Mouse (Mus musculus): ENCODE results near the gene Iqcf4. TPM values are rescaled to one million over a fixed set of nuclear protein-coding genes. Genes with fewer than 3 reads are reported as not detected.

Iqcf4 gene
- polyA plus RNA-seq, 1 experiment from 2014 or later: not detected

- Histone ChIP-seq H3K9ac (no peak overlapping the region), H3K36me3 (replicated peaks) (no peaks in the 10 kb centered on the region), H3K4me3 (no peak overlapping the region), H3K4me2 (no peak overlapping the region), H3K9me3 (no peaks in the 10 kb centered on the region), H3K27me3 (replicated peaks) (no peaks in the 10 kb centered on the region), H3K27ac (no peak overlapping the region), H3K4me1 (no peaks in the 10 kb centered on the region)
- no peak for ATAC-seq (replicated peaks)
- WGBS: 91% methylated on average over 2 of the region's 2 CpGs
These were observed 5.3 kb upstream of the Iqcf4 start for GRCm38 (mm10) chr9:106576112-106576511.

- Histone ChIP-seq H3K27ac (no peak overlapping the region), H3K4me1 (no peaks in the 10 kb centered on the region), H3K36me3 (replicated peaks) (no peaks in the 10 kb centered on the region), H3K27me3 (replicated peaks) (no peaks in the 10 kb centered on the region), H3K4me2 (no peak overlapping the region), H3K9ac (no peak overlapping the region), H3K9me3 (no peaks in the 10 kb centered on the region), H3K4me3 (no peak overlapping the region)
- ATAC-seq (replicated peaks): no peak
- 85% methylated on average over 5 of the region's 5 CpGs for WGBS
These were observed 2.6 kb upstream of the Iqcf4 start for GRCm38 (mm10) chr9:106573366-106573765.

- 81% methylated on average over 2 of the region's 2 CpGs for WGBS
- Histone ChIP-seq H3K4me3 (no peak overlapping the region), H3K27me3 (replicated peaks) (no peaks in the 10 kb centered on the region), H3K4me2 (no peak overlapping the region), H3K9me3 (no peaks in the 10 kb centered on the region), H3K9ac (no peak overlapping the region), H3K36me3 (replicated peaks) (no peaks in the 10 kb centered on the region), H3K4me1 (no peaks in the 10 kb centered on the region), H3K27ac (no peak overlapping the region)
- ATAC-seq (replicated peaks): no peak
These were observed 1.4 kb upstream of the Iqcf4 start for GRCm38 (mm10) chr9:106572186-106572585.

- 71% methylated on average over 11 of the region's 11 CpGs for WGBS
- Histone ChIP-seq H3K9ac (no peak overlapping the region), H3K4me1 (no peaks in the 10 kb centered on the region), H3K27ac (no peak overlapping the region), H3K9me3 (no peaks in the 10 kb centered on the region), H3K4me3 (no peak overlapping the region), H3K4me2 (no peak overlapping the region), H3K36me3 (replicated peaks) (no peaks in the 10 kb centered on the region), H3K27me3 (replicated peaks) (no peaks in the 10 kb centered on the region)
- ATAC-seq (replicated peaks): no peak
These were observed 4.4 kb downstream of the Iqcf4 start for GRCm38 (mm10) chr9:106566437-106566836.

GRCm38 (mm10) chr9:106564025-106564424 lies 6.8 kb downstream of the Iqcf4 start:
- ATAC-seq (replicated peaks): no peak
- Histone ChIP-seq H3K27ac (no peak overlapping the region), H3K9me3 (no peaks in the 10 kb centered on the region), H3K4me1 (no peaks in the 10 kb centered on the region), H3K36me3 (replicated peaks) (no peaks in the 10 kb centered on the region), H3K9ac (no peak overlapping the region), H3K27me3 (replicated peaks) (no peaks in the 10 kb centered on the region), H3K4me2 (no peak overlapping the region), H3K4me3 (no peak overlapping the region)
- WGBS: 75% methylated on average over 8 of the region's 8 CpGs

GRCm38 (mm10) chr9:106562291-106562690 lies 8.5 kb downstream of the Iqcf4 start:
- H3K9me3 ChIP-seq: no peaks in the 10 kb centered on the region
- no peak overlapping the region for H3K27ac ChIP-seq
- H3K4me1 ChIP-seq: no peaks in the 10 kb centered on the region
- 94% methylated on average over 11 of the region's 11 CpGs for WGBS
- no peak overlapping the region for H3K9ac ChIP-seq
- H3K36me3 ChIP-seq (replicated peaks): no peaks in the 10 kb centered on the region
- no peak for ATAC-seq (replicated peaks)
- H3K27me3 ChIP-seq (replicated peaks): no peaks in the 10 kb centered on the region
- H3K4me2 ChIP-seq: no peak overlapping the region
- no peak overlapping the region for H3K4me3 ChIP-seq

GRCm38 (mm10) chr9:106561531-106561930 lies 9.3 kb downstream of the Iqcf4 start, which contains the start of gene Iqcf3:
Gene Iqcf3, minus strand, starts transcription at chr9:106561631.
- no peaks in the 10 kb centered on the region for H3K27me3 ChIP-seq (replicated peaks)
- 98% methylated on average over 5 of the region's 5 CpGs for WGBS
- H3K36me3 ChIP-seq (replicated peaks): no peaks in the 10 kb centered on the region
- ATAC-seq (replicated peaks): no peak
- no peaks in the 10 kb centered on the region for H3K4me1 ChIP-seq
- no peak within 1 kb of the TSS for H3K27ac ChIP-seq
- H3K4me3 ChIP-seq: no peak within 1 kb of the TSS
- no peak within 1 kb of the TSS for H3K4me2 ChIP-seq
- H3K9ac ChIP-seq: no peak within 1 kb of the TSS
- H3K9me3 ChIP-seq: no peaks in the 10 kb centered on the region

GRCm38 (mm10) chr9:106534975-106535374 lies 35.8 kb downstream of the Iqcf4 start:
- Histone ChIP-seq H3K36me3 (replicated peaks) (no peaks in the 10 kb centered on the region), H3K4me2 (no peak overlapping the region), H3K9ac (no peak overlapping the region), H3K27ac (no peak overlapping the region), H3K9me3 (no peaks in the 10 kb centered on the region), H3K4me1 (no peaks in the 10 kb centered on the region), H3K4me3 (no peak overlapping the region), H3K27me3 (replicated peaks) (no peaks in the 10 kb centered on the region)
- WGBS: 93% methylated on average over 11 of the region's 11 CpGs
- ATAC-seq (replicated peaks): no peak

- Histone ChIP-seq H3K36me3 (replicated peaks) (no peaks in the 10 kb centered on the region), H3K4me1 (no peaks in the 10 kb centered on the region), H3K9ac (no peak overlapping the region), H3K27me3 (replicated peaks) (no peaks in the 10 kb centered on the region), H3K4me3 (no peak overlapping the region), H3K27ac (no peak overlapping the region), H3K4me2 (no peak overlapping the region), H3K9me3 (no peaks in the 10 kb centered on the region)
- 88% methylated on average over 7 of the region's 7 CpGs for WGBS
- no peak for ATAC-seq (replicated peaks)
These were observed 36.5 kb downstream of the Iqcf4 start for GRCm38 (mm10) chr9:106534296-106534695.

GRCm38 (mm10) chr9:106531833-106532232 lies 39.0 kb downstream of the Iqcf4 start:
- Histone ChIP-seq H3K4me2 (no peak overlapping the region), H3K27ac (no peak overlapping the region), H3K4me1 (no peaks in the 10 kb centered on the region), H3K4me3 (no peak overlapping the region), H3K9ac (no peak overlapping the region), H3K9me3 (no peaks in the 10 kb centered on the region), H3K27me3 (replicated peaks) (no peaks in the 10 kb centered on the region), H3K36me3 (replicated peaks) (no peaks in the 10 kb centered on the region)
- WGBS: 35% methylated on average over 3 of the region's 3 CpGs
- no peak for ATAC-seq (replicated peaks)

- Histone ChIP-seq H3K4me2 (no peak overlapping the region), H3K9me3 (no peaks in the 10 kb centered on the region), H3K4me3 (no peak overlapping the region), H3K4me1 (no peaks in the 10 kb centered on the region), H3K36me3 (replicated peaks) (no peaks in the 10 kb centered on the region), H3K27me3 (replicated peaks) (no peaks in the 10 kb centered on the region), H3K9ac (no peak overlapping the region), H3K27ac (no peak overlapping the region)
- WGBS: 84% methylated on average over 8 of the region's 8 CpGs
- no peak for ATAC-seq (replicated peaks)
These were observed 50.9 kb downstream of the Iqcf4 start for GRCm38 (mm10) chr9:106519909-106520308.

GRCm38 (mm10) chr9:106519433-106519832 lies 51.4 kb downstream of the Iqcf4 start:
- Histone ChIP-seq H3K4me1 (no peaks in the 10 kb centered on the region), H3K9me3 (no peaks in the 10 kb centered on the region), H3K27ac (no peak overlapping the region), H3K4me2 (no peak overlapping the region), H3K9ac (no peak overlapping the region), H3K27me3 (replicated peaks) (no peaks in the 10 kb centered on the region), H3K4me3 (no peak overlapping the region), H3K36me3 (replicated peaks) (no peaks in the 10 kb centered on the region)
- ATAC-seq (replicated peaks): no peak
- WGBS: 82% methylated on average over 2 of the region's 2 CpGs
